Mouse (Mus musculus): ENCODE data around the gene Samd5. TPM values are rescaled to one million over a fixed set of nuclear protein-coding genes. Genes with fewer than 3 reads are reported as not detected.

Gene Samd5
- polyA plus RNA-seq, 1 experiment from 2014 or later, result 4.3 TPM

- no peak overlapping the region for H3K4me2 ChIP-seq
- no peak for ATAC-seq (ENCODE audit: low FRiP score, low read depth)
- no peaks in the 10 kb centered on the region for H3K9me3 ChIP-seq
- no peaks in the 10 kb centered on the region for H3K27me3 ChIP-seq
- 91% methylated on average over 3 of the region's 3 CpGs for WGBS
- peaks cover 16% of the 10 kb centered on the region for H3K4me1 ChIP-seq (replicated peaks)
- H3K27ac ChIP-seq (replicated peaks), result no peak overlapping the region
- no peak overlapping the region for H3K9ac ChIP-seq
- no peaks in the 10 kb centered on the region for H3K36me3 ChIP-seq
- no peak overlapping the region for H3K4me3 ChIP-seq
Measured at GRCm38 (mm10) chr10:9646391-9646790, 28.6 kb downstream of the Samd5 start.

GRCm38 (mm10) chr10:9643531-9643930 is 31.5 kb downstream of the Samd5 start:
- WGBS, result 66% methylated on average over 6 of the region's 6 CpGs
- no peaks in the 10 kb centered on the region for H3K36me3 ChIP-seq
- no peak overlapping the region for H3K4me3 ChIP-seq
- H3K4me1 ChIP-seq (replicated peaks), result peaks cover 12% of the 10 kb centered on the region; the same call in 1 of the 2 replicates
- no peaks in the 10 kb centered on the region for H3K9me3 ChIP-seq
- H3K9ac ChIP-seq, result no peak overlapping the region
- no peaks in the 10 kb centered on the region for H3K27me3 ChIP-seq
- H3K27ac ChIP-seq (replicated peaks), result no peak overlapping the region
- ATAC-seq (ENCODE audit: low FRiP score, low read depth), result 0 out of 2 replicates have a peak, but pooled peaks have one; percentile 66
- no peak overlapping the region for H3K4me2 ChIP-seq

GRCm38 (mm10) chr10:9642077-9642476 is 32.9 kb downstream of the Samd5 start:
- 91% methylated on average over 4 of the region's 4 CpGs for WGBS
- H3K27ac ChIP-seq (replicated peaks), result no peak overlapping the region

GRCm38 (mm10) chr10:9640678-9641077 is 34.3 kb downstream of the Samd5 start:
- Histone ChIP-seq H3K9me3 (no peaks in the 10 kb centered on the region), H3K4me3 (no peak overlapping the region), H3K27me3 (no peaks in the 10 kb centered on the region), H3K27ac (replicated peaks) (no peak overlapping the region), H3K4me1 (replicated peaks) (peaks cover 8% of the 10 kb centered on the region; the same call in 1 of the 2 replicates), H3K36me3 (no peaks in the 10 kb centered on the region), H3K4me2 (no peak overlapping the region), H3K9ac (no peak overlapping the region)
- no peak for ATAC-seq (ENCODE audit: low FRiP score, low read depth)
- 70% methylated on average over 2 of the region's 2 CpGs for WGBS

More at GRCm38 (mm10) chr10:9642077-9642476, 32.9 kb downstream of the Samd5 start:
- no peak overlapping the region for H3K4me2 ChIP-seq
- H3K4me1 ChIP-seq (replicated peaks), result peaks cover 8% of the 10 kb centered on the region; the same call in 1 of the 2 replicates
- H3K4me3 ChIP-seq, result no peak overlapping the region
- no peaks in the 10 kb centered on the region for H3K36me3 ChIP-seq
- no peak for ATAC-seq (ENCODE audit: low FRiP score, low read depth)
- H3K9ac ChIP-seq, result no peak overlapping the region
- no peaks in the 10 kb centered on the region for H3K27me3 ChIP-seq
- no peaks in the 10 kb centered on the region for H3K9me3 ChIP-seq

- Histone ChIP-seq H3K27ac (replicated peaks) (no peak overlapping the region), H3K9me3 (no peaks in the 10 kb centered on the region), H3K4me2 (no peak overlapping the region), H3K4me3 (no peak overlapping the region), H3K27me3 (no peaks in the 10 kb centered on the region), H3K9ac (no peak overlapping the region), H3K36me3 (no peaks in the 10 kb centered on the region), H3K4me1 (replicated peaks) (peaks cover 8% of the 10 kb centered on the region; the same call in 1 of the 2 replicates)
- no peak for ATAC-seq (ENCODE audit: low FRiP score, low read depth)
- WGBS, result 79% methylated on average over 2 of the region's 2 CpGs
Measured at GRCm38 (mm10) chr10:9640056-9640455, 35.0 kb downstream of the Samd5 start.

GRCm38 (mm10) chr10:9625356-9625755 is 49.7 kb downstream of the Samd5 start:
- 19% methylated on average over 1 of the region's 1 CpGs for WGBS
- H3K4me3 ChIP-seq, result no peak overlapping the region
- H3K9me3 ChIP-seq, result no peaks in the 10 kb centered on the region
- H3K27ac ChIP-seq (replicated peaks), result no peak overlapping the region
- no peaks in the 10 kb centered on the region for H3K4me1 ChIP-seq (replicated peaks)
- no peak for ATAC-seq (ENCODE audit: low FRiP score, low read depth)
- H3K27me3 ChIP-seq, result no peaks in the 10 kb centered on the region
- H3K36me3 ChIP-seq, result no peaks in the 10 kb centered on the region
- no peak overlapping the region for H3K9ac ChIP-seq
- no peak overlapping the region for H3K4me2 ChIP-seq

- H3K4me1 ChIP-seq (replicated peaks), result no peaks in the 10 kb centered on the region
- H3K9ac ChIP-seq, result no peak overlapping the region
- H3K4me3 ChIP-seq, result no peak overlapping the region
- no peaks in the 10 kb centered on the region for H3K27me3 ChIP-seq
- ATAC-seq (ENCODE audit: low FRiP score, low read depth), result no peak
- no peaks in the 10 kb centered on the region for H3K36me3 ChIP-seq
- H3K9me3 ChIP-seq, result no peaks in the 10 kb centered on the region
- 89% methylated on average over 3 of the region's 3 CpGs for WGBS
- H3K4me2 ChIP-seq, result no peak overlapping the region
- H3K27ac ChIP-seq (replicated peaks), result no peak overlapping the region
Measured at GRCm38 (mm10) chr10:9621926-9622688, 52.9 kb downstream of the Samd5 start.

- no peak overlapping the region for H3K4me2 ChIP-seq
- no peaks in the 10 kb centered on the region for H3K9me3 ChIP-seq
- H3K27ac ChIP-seq (replicated peaks), result no peak overlapping the region
- no peaks in the 10 kb centered on the region for H3K4me1 ChIP-seq (replicated peaks)
- H3K27me3 ChIP-seq, result no peaks in the 10 kb centered on the region
- no peak overlapping the region for H3K9ac ChIP-seq
- WGBS, result 62% methylated on average over 1 of the region's 1 CpGs
- H3K4me3 ChIP-seq, result no peak overlapping the region
- H3K36me3 ChIP-seq, result no peaks in the 10 kb centered on the region
- no peak for ATAC-seq (ENCODE audit: low FRiP score, low read depth)
Measured at GRCm38 (mm10) chr10:9621055-9621454, 54.0 kb downstream of the Samd5 start.

GRCm38 (mm10) chr10:9615009-9615408 is 60.0 kb downstream of the Samd5 start:
- no peak overlapping the region for H3K9ac ChIP-seq
- ATAC-seq (ENCODE audit: low FRiP score, low read depth), result no peak
- H3K36me3 ChIP-seq, result no peaks in the 10 kb centered on the region
- no peak overlapping the region for H3K4me2 ChIP-seq
- H3K9me3 ChIP-seq, result no peaks in the 10 kb centered on the region
- no peak overlapping the region for H3K27ac ChIP-seq (replicated peaks)
- H3K27me3 ChIP-seq, result no peaks in the 10 kb centered on the region
- no peaks in the 10 kb centered on the region for H3K4me1 ChIP-seq (replicated peaks)
- H3K4me3 ChIP-seq, result no peak overlapping the region

- H3K9me3 ChIP-seq, result no peaks in the 10 kb centered on the region
- H3K27ac ChIP-seq (replicated peaks), result no peak overlapping the region
- H3K4me2 ChIP-seq, result no peak overlapping the region
- 67% methylated on average over 4 of the region's 4 CpGs for WGBS
- ATAC-seq (ENCODE audit: low FRiP score, low read depth), result no peak
- H3K27me3 ChIP-seq, result no peaks in the 10 kb centered on the region
- H3K4me1 ChIP-seq (replicated peaks), result peaks cover 8% of the 10 kb centered on the region; the same call in 1 of the 2 replicates
- H3K36me3 ChIP-seq, result no peaks in the 10 kb centered on the region
- no peak overlapping the region for H3K9ac ChIP-seq
- no peak overlapping the region for H3K4me3 ChIP-seq
Measured at GRCm38 (mm10) chr10:9608854-9609253, 66.2 kb downstream of the Samd5 start.

GRCm38 (mm10) chr10:9607155-9607554 is 67.9 kb downstream of the Samd5 start:
- Histone ChIP-seq H3K27ac (replicated peaks) (no peak overlapping the region), H3K4me2 (no peak overlapping the region)

GRCm38 (mm10) chr10:9605635-9606034 is 69.4 kb downstream of the Samd5 start:
- Histone ChIP-seq H3K4me3 (no peak overlapping the region), H3K27ac (replicated peaks) (no peak overlapping the region), H3K4me2 (no peak overlapping the region), H3K4me1 (replicated peaks) (peaks cover 8% of the 10 kb centered on the region; the same call in 1 of the 2 replicates), H3K9ac (no peak overlapping the region), H3K36me3 (no peaks in the 10 kb centered on the region), H3K9me3 (no peaks in the 10 kb centered on the region), H3K27me3 (no peaks in the 10 kb centered on the region)
- ATAC-seq (ENCODE audit: low FRiP score, low read depth), result no peak
- 78% methylated on average over 5 of the region's 5 CpGs for WGBS

More at GRCm38 (mm10) chr10:9607155-9607554, 67.9 kb downstream of the Samd5 start:
- no peak overlapping the region for H3K4me3 ChIP-seq
- ATAC-seq (ENCODE audit: low FRiP score, low read depth), result no peak
- WGBS, result 85% methylated on average over 2 of the region's 2 CpGs
- no peaks in the 10 kb centered on the region for H3K27me3 ChIP-seq
- H3K4me1 ChIP-seq (replicated peaks), result peaks cover 8% of the 10 kb centered on the region; the same call in 1 of the 2 replicates
- no peaks in the 10 kb centered on the region for H3K9me3 ChIP-seq
- no peaks in the 10 kb centered on the region for H3K36me3 ChIP-seq
- no peak overlapping the region for H3K9ac ChIP-seq
